Mouse (Mus musculus) ES-Bruce4 (cell line): ENCODE measurements around the gene Nbea.

Source experiments
- EP300 ChIP-seq: IDR thresholded peaks from 2 replicates; pipeline ENCODE4 v1.6.1; 2011; ENCODE audit warnings: low read depth, low read length; ENCODE audit not compliant: insufficient read depth
- POLR2A ChIP-seq: IDR thresholded peaks from one replicate; pipeline ENCODE4 v1.8.1; 2011; ENCODE audit warnings: low read length; ENCODE audit not compliant: insufficient read depth

DNA sequence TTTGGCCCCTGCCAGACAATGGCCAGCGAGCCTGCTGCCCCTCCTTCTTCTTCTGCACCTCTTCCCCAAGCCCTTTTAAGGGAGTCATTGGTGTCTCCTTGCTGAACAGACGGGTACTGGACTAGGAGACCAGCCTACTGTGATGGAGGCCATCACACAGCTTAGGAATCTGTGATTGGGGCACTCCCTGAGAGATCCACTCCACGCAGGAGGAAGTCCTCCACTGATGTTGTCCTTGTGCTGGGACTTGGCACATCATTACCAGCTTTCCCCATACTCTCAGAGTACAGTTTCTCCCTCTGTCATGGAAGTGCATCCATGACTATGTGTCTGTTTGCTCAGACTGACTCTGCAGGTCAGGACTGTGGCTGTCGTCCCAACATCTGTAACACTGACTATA is 531.6 kb downstream of the Nbea start:
- no peak for TF ChIP-seq EP300
- TF ChIP-seq POLR2A = no peak
